Mouse (Mus musculus) CH12.LX (cell line): Measurements from ENCODE around the gene Wbp2.

Source experiments
- CHD2 ChIP-seq: IDR thresholded peaks from 2 replicates; pipeline ENCODE4 v1.6.1; 2011; ENCODE audit warnings: low read length, improper control_type of control experiment
- CTCF ChIP-seq, 2 experiments: IDR thresholded peaks in 1 of 2; conservative IDR thresholded peaks in 1 of 2; 2 replicates each; pipeline ENCODE4 v1.5.1; 2011 to 2012; ENCODE audit warnings: low read depth in 2 of 2, low read length in 2 of 2, improper control_type of control experiment in 1 of 2, inconsistent platforms in 1 of 2, mild to moderate bottlenecking in 1 of 2, moderate library complexity in 1 of 2
- ELF1 ChIP-seq: IDR thresholded peaks from 2 replicates; pipeline ENCODE4 v1.6.1; 2014; ENCODE audit warnings: low read depth, mild to moderate bottlenecking, inconsistent platforms, low read length, improper control_type of control experiment
- EP300 ChIP-seq: IDR thresholded peaks from 2 replicates; pipeline ENCODE4 v1.6.1; 2011; ENCODE audit warnings: low read length, improper control_type of control experiment
- GABPA ChIP-seq: IDR thresholded peaks from 2 replicates; pipeline ENCODE4 v1.6.1; 2012; ENCODE audit warnings: low read depth, low read length, improper control_type of control experiment, inconsistent platforms; ENCODE audit not compliant: insufficient replicate concordance
- MEF2A ChIP-seq: IDR thresholded peaks from 2 replicates; pipeline ENCODE4 v1.6.1; 2014; ENCODE audit warnings: low read depth, mild to moderate bottlenecking, inconsistent platforms, low read length, improper control_type of control experiment, borderline replicate concordance
- POLR2A ChIP-seq: IDR thresholded peaks from 2 replicates; pipeline ENCODE4 v1.6.1; 2011; ENCODE audit warnings: low read depth, mild to moderate bottlenecking, improper control_type of control experiment, low read length
- POLR2AphosphoS2 ChIP-seq: IDR thresholded peaks from 2 replicates; pipeline ENCODE4 v1.6.1; 2011; ENCODE audit warnings: low read depth, low read length, improper control_type of control experiment
- RCOR1 ChIP-seq: conservative IDR thresholded peaks from 2 replicates; pipeline ENCODE4 v1.6.1; 2012; ENCODE audit warnings: low read depth, mild to moderate bottlenecking, inconsistent platforms, low read length, improper control_type of control experiment
- SMC3 ChIP-seq: IDR thresholded peaks from 2 replicates; pipeline ENCODE4 v1.6.1; 2011; ENCODE audit warnings: low read depth, low read length, improper control_type of control experiment
- TCF12 ChIP-seq: IDR thresholded peaks from 2 replicates; pipeline ENCODE4 v1.6.1; 2014; ENCODE audit warnings: low read depth, mild to moderate bottlenecking, inconsistent platforms, low read length, improper control_type of control experiment
- USF2 ChIP-seq: conservative IDR thresholded peaks from 2 replicates; pipeline ENCODE4 v1.6.1; 2011; ENCODE audit warnings: low read depth, low read length, improper control_type of control experiment
- ZKSCAN1 ChIP-seq: IDR thresholded peaks from 2 replicates; pipeline ENCODE4 v1.6.1; 2012; ENCODE audit warnings: low read depth, inconsistent platforms, low read length, improper control_type of control experiment, borderline replicate concordance
- ZMIZ1 ChIP-seq: IDR thresholded peaks from 2 replicates; pipeline ENCODE4 v1.6.1; 2012; ENCODE audit warnings: low read depth, mild to moderate bottlenecking, inconsistent platforms, low read length, improper control_type of control experiment

- TF ChIP-seq MEF2A (no peak), CHD2 (no peak), CTCF (conservative IDR thresholded peaks at IDR 0.05 in 1 of 2, IDR thresholded peaks at IDR 0.05 in 1 of 2; ENCODE audit: low read depth in 2 of 2, low read length in 2 of 2) (no peak), ELF1 (no peak), ZKSCAN1 (no peak), USF2 (no peak), POLR2A (no peak), ZMIZ1 (no peak), GABPA (no peak), POLR2AphosphoS2 (no peak), TCF12 (no peak), EP300 (no peak), RCOR1 (no peak), SMC3 (no peak)
Observed at GRCm38 (mm10) chr11:116117241-116117640, 30.4 kb upstream of the Wbp2 start.
